ENCODE assay signal across 10 mouse cellular contexts in genomic region chr4:136600536-136600935, GRCm38 (mm10). TPM values are rescaled to one million over a fixed set of nuclear protein-coding genes. Genes with fewer than 3 reads are reported as not detected.
DNase-seq lines count a peak whose midpoint lies in the region; ATAC-seq and TF ChIP-seq lines count a peak whose summit lies in the region.
"Had no signal": no experiment of that assay in that cellular context is flagged by ENCODE, and none has a peak within 500 bp of the region (broad histone marks: within the 10 kb centered on the region; RNA-seq: fewer than 3 reads in every experiment).

No protein-coding gene starts in this region.

- no peak overlapping the region for H3K27ac ChIP-seq in heart, embryonic 13.5 days (replicated peaks)
- H3K27ac ChIP-seq in cortical plate, adult 2 months (ENCODE audit: insufficient read depth, low read length): no peak overlapping the region
- H3K27ac ChIP-seq in hindbrain, embryonic 13.5 days: no peak overlapping the region
- no peak overlapping the region for H3K27ac ChIP-seq in midbrain, embryonic 10.5 days (replicated peaks)

- no peak for DNase-seq in heart, postnatal 14 days
- DNase-seq in midbrain, embryonic 10.5 days (ENCODE audit: low spot score): no peak
- no peak for DNase-seq in cerebellum, adult 11 months
- DNase-seq in spleen, postnatal 10 days (ENCODE audit: low spot score in 2 of 2): no peak
- DNase-seq: adrenal gland, adult 8-10 months had no signal

- peak overlapping the region; percentile 74 for H3K4me2 ChIP-seq in heart, embryonic 13.5 days
- peak overlapping the region; percentile 76 for H3K4me2 ChIP-seq in hindbrain, embryonic 13.5 days

- H3K36me3 ChIP-seq in heart, embryonic 13.5 days: no peaks in the 10 kb centered on the region
- H3K36me3 ChIP-seq in hindbrain, embryonic 13.5 days: no peaks in the 10 kb centered on the region
- peaks cover 23% of the 10 kb centered on the region for H3K36me3 ChIP-seq in midbrain, embryonic 10.5 days

- peaks cover 22% of the 10 kb centered on the region for H3K4me1 ChIP-seq in heart, embryonic 13.5 days
- peaks cover 6% of the 10 kb centered on the region for H3K4me1 ChIP-seq in cortical plate, adult 2 months (ENCODE audit: control insufficient read depth, insufficient read depth, low read length)
- peaks cover 36% of the 10 kb centered on the region for H3K4me1 ChIP-seq in hindbrain, embryonic 13.5 days (replicated peaks)
- peaks cover 17% of the 10 kb centered on the region for H3K4me1 ChIP-seq in midbrain, embryonic 10.5 days

- no peak for TF ChIP-seq CTCF in cortical plate, adult 2 months (IDR thresholded peaks at IDR 0.05; ENCODE audit: extremely low read depth, insufficient read depth, low read length)

- WGBS in heart, embryonic 13.5 days: 80% methylated on average over 2 of the region's 2 CpGs
- 93% methylated on average over 2 of the region's 2 CpGs for WGBS in hindbrain, embryonic 13.5 days
- WGBS in midbrain, embryonic 10.5 days: 89% methylated on average over 2 of the region's 2 CpGs

- intact Hi-C loops in heart, postnatal 14 days (cut with DNase I): loop anchor here (5.0 to 10.0 kb wide), 2 partner anchors 143 to 546 kb away; partner anchors contain the start of gene Rpl11

- no peaks in the 10 kb centered on the region for H3K9me3 ChIP-seq in heart, embryonic 13.5 days
- no peaks in the 10 kb centered on the region for H3K9me3 ChIP-seq in hindbrain, embryonic 13.5 days
- no peaks in the 10 kb centered on the region for H3K9me3 ChIP-seq in midbrain, embryonic 10.5 days (replicated peaks)

- peak overlapping the region; percentile 98 for H3K4me3 ChIP-seq in heart, embryonic 13.5 days
- peak overlapping the region; percentile 87; the same call in 1 of the 2 replicates for H3K4me3 ChIP-seq in cortical plate, adult 2 months (ENCODE audit: insufficient read depth, low read length)
- H3K4me3 ChIP-seq in hindbrain, embryonic 13.5 days: peak overlapping the region; percentile 97
- peak overlapping the region; percentile 99 for H3K4me3 ChIP-seq in midbrain, embryonic 10.5 days

- no peak for ATAC-seq in heart, embryonic 13.5 days (ENCODE audit: extremely low read depth, insufficient number of reproducible peaks, low FRiP score, low TSS enrichment)
- no peak for ATAC-seq in hindbrain, embryonic 13.5 days (ENCODE audit: low FRiP score)
- ATAC-seq in erythroid progenitor cell, adult 5-6 weeks (replicated peaks; ENCODE audit: low FRiP score, poor library complexity, severe bottlenecking): no peak

- no peaks in the 10 kb centered on the region for H3K27me3 ChIP-seq in heart, embryonic 13.5 days (replicated peaks)
- no peaks in the 10 kb centered on the region for H3K27me3 ChIP-seq in hindbrain, embryonic 13.5 days
- H3K27me3 ChIP-seq in midbrain, embryonic 10.5 days (ENCODE audit: low read depth, poor library complexity, severe bottlenecking): no peaks in the 10 kb centered on the region

- peak overlapping the region; percentile 100; the same call in 1 of the 2 replicates for H3K9ac ChIP-seq in heart, embryonic 13.5 days
- peak overlapping the region; percentile 99 for H3K9ac ChIP-seq in hindbrain, embryonic 13.5 days

- no peak for TF ChIP-seq POLR2A in cortical plate, adult 2 months (IDR thresholded peaks at IDR 0.05; ENCODE audit: extremely low read depth, insufficient read depth, low read length)

RNA-seq across cellular contexts. Expression of gene Kdm1a, which starts 2.0 kb away (rescaled TPM):
- polyA plus RNA-seq in heart, embryonic 13.5 days (2015; fragmentation: Nextera tagmentation; extraction: Ambion mirVana): 25.1 and 27.5 TPM in 2 replicates
- 10 to 100 TPM; 33.5 to 37.6 TPM for total RNA-seq in heart, postnatal 14 days (2021)
- 67.1 and 68.3 TPM in 2 replicates for polyA plus RNA-seq in cortical plate, adult 2 months (2012; rRNA removed)
- 80.7 and 80.8 TPM in 2 replicates for polyA plus RNA-seq in hindbrain, embryonic 13.5 days (2015; fragmentation: Nextera tagmentation; extraction: Ambion mirVana)
- 51.4 and 55.2 TPM in 2 replicates for polyA plus RNA-seq in midbrain, embryonic 10.5 days (2016; fragmentation: Nextera tagmentation; extraction: Ambion mirVana)
- total RNA-seq in erythroid progenitor cell, adult 5-6 weeks (2015; ENCODE audit: low replicate concordance): 32.8 and 38.1 TPM in 2 replicates
- total RNA-seq in erythroid progenitor cell, adult 5-6 weeks (2017; ENCODE audit: low replicate concordance): 21.0 and 34.4 TPM in 2 replicates

RNA-seq across cellular contexts. Expression of gene Tex46, which starts 9.7 kb away (rescaled TPM):
- not detected in 2 replicates for polyA plus RNA-seq in heart, embryonic 13.5 days (2015; fragmentation: Nextera tagmentation; extraction: Ambion mirVana)
- total RNA-seq in heart, postnatal 14 days (2021): not detected
- polyA plus RNA-seq in cortical plate, adult 2 months (2012; rRNA removed): not detected in 2 replicates
- polyA plus RNA-seq in hindbrain, embryonic 13.5 days (2015; fragmentation: Nextera tagmentation; extraction: Ambion mirVana): not detected in 2 replicates
- not detected in 2 replicates for polyA plus RNA-seq in midbrain, embryonic 10.5 days (2016; fragmentation: Nextera tagmentation; extraction: Ambion mirVana)
- total RNA-seq in erythroid progenitor cell, adult 5-6 weeks (2015; ENCODE audit: low replicate concordance): not detected in 2 replicates
- not detected in 2 replicates for total RNA-seq in erythroid progenitor cell, adult 5-6 weeks (2017; ENCODE audit: low replicate concordance)
- total RNA-seq: adrenal gland, adult 8-10 months had no signal
- polyA plus RNA-seq: large intestine, adult 2 months had no signal

RNA-seq across cellular contexts. Expression of gene Lactbl1, which starts 21.9 kb away (rescaled TPM):
- polyA plus RNA-seq in heart, embryonic 13.5 days (2015; fragmentation: Nextera tagmentation; extraction: Ambion mirVana): not detected in 2 replicates
- total RNA-seq in heart, postnatal 14 days (2021): not detected
- 0.10 and 0.11 TPM in 2 replicates for polyA plus RNA-seq in cortical plate, adult 2 months (2012; rRNA removed)
- polyA plus RNA-seq in hindbrain, embryonic 13.5 days (2015; fragmentation: Nextera tagmentation; extraction: Ambion mirVana): 0.06 TPM in 1 of 2 replicates, not detected in the other
- 0.06 TPM in 1 of 2 replicates, not detected in the other for polyA plus RNA-seq in midbrain, embryonic 10.5 days (2016; fragmentation: Nextera tagmentation; extraction: Ambion mirVana)
- total RNA-seq in erythroid progenitor cell, adult 5-6 weeks (2015; ENCODE audit: low replicate concordance): not detected in 2 replicates
- total RNA-seq in erythroid progenitor cell, adult 5-6 weeks (2017; ENCODE audit: low replicate concordance): not detected in 2 replicates
- total RNA-seq: adrenal gland, adult 8-10 months had no signal
- polyA plus RNA-seq: large intestine, adult 2 months had no signal
